Mouse (Mus musculus) cortical plate, adult 2 months (tissue): Measurements from ENCODE around the gene Tax1bp1. TPM values are rescaled to one million over a fixed set of nuclear protein-coding genes. Genes with fewer than 3 reads are reported as not detected.

Experiments
- H3K27ac ChIP-seq: fragments of 200-500 bp; 2 replicates; pipeline ENCODE4 v1.5.1; 2012; ENCODE audit warnings: low read length, control low read depth, inconsistent platforms; ENCODE audit not compliant: insufficient read depth
- H3K4me1 ChIP-seq: fragments of 200-500 bp; 2 replicates; pipeline ENCODE4 v1.6.1; 2011; ENCODE audit warnings: low read length; ENCODE audit not compliant: control insufficient read depth, insufficient read depth
- H3K4me3 ChIP-seq: fragments of 200-500 bp; 2 replicates; pipeline ENCODE4 v1.5.1; 2011; ENCODE audit warnings: mild to moderate bottlenecking, low read length, control low read depth; ENCODE audit not compliant: insufficient read depth
- CTCF ChIP-seq: fragments of 200-500 bp; IDR thresholded peaks from 2 replicates; pipeline ENCODE4 v1.5.1; 2011; ENCODE audit warnings: mild to moderate bottlenecking, control low read depth, low read length; ENCODE audit not compliant: insufficient read depth; ENCODE audit errors: extremely low read depth
- POLR2A ChIP-seq: fragments of 200-500 bp; IDR thresholded peaks from 2 replicates; pipeline ENCODE4 v1.6.1; 2011; ENCODE audit warnings: mild to moderate bottlenecking, low read length, control low read depth; ENCODE audit not compliant: insufficient read depth; ENCODE audit errors: extremely low read depth
- polyA plus RNA-seq: library from polyadenylated mRNA; depleted of rRNA; stranded (reverse); fragments of >200 nt; gene quantifications from 2 replicates; pipeline ENCODE4 v1.2.3, GENCODE M21; 2012

Gene Tax1bp1
- polyA plus RNA-seq, 1 experiment = 80.3 TPM

- H3K4me1 ChIP-seq = peaks cover 2% of the 10 kb centered on the region
- H3K4me3 ChIP-seq = no peak overlapping the region
- no peak overlapping the region for H3K27ac ChIP-seq
- TF ChIP-seq POLR2A (no peak), CTCF (no peak)
These were observed 33.0 kb upstream of the Tax1bp1 start for GRCm38 (mm10) chr6:52680458-52681032.

GRCm38 (mm10) chr6:52681847-52682485, 31.6 kb upstream of the Tax1bp1 start:
- no peak overlapping the region for H3K27ac ChIP-seq
- H3K4me3 ChIP-seq = no peak overlapping the region
- H3K4me1 ChIP-seq = peaks cover 2% of the 10 kb centered on the region
- no peak for TF ChIP-seq POLR2A
- TF ChIP-seq CTCF = no peak

- Histone ChIP-seq H3K4me3 (no peak overlapping the region), H3K27ac (no peak overlapping the region), H3K4me1 (peaks cover 2% of the 10 kb centered on the region)
- TF ChIP-seq POLR2A (no peak), CTCF (no peak)
These were observed 30.9 kb upstream of the Tax1bp1 start for GRCm38 (mm10) chr6:52682607-52683006.

GRCm38 (mm10) chr6:52686901-52687500, 26.5 kb upstream of the Tax1bp1 start:
- Histone ChIP-seq H3K4me3 (no peak overlapping the region), H3K4me1 (no peaks in the 10 kb centered on the region), H3K27ac (no peak overlapping the region)
- no peak for TF ChIP-seq POLR2A
- TF ChIP-seq CTCF = no peak

GRCm38 (mm10) chr6:52690365-52690764, 23.2 kb upstream of the Tax1bp1 start:
- H3K27ac ChIP-seq = no peak overlapping the region
- no peak for TF ChIP-seq CTCF
- TF ChIP-seq POLR2A = no peak
- no peak overlapping the region for H3K4me3 ChIP-seq
- H3K4me1 ChIP-seq = no peaks in the 10 kb centered on the region

GRCm38 (mm10) chr6:52691800-52692199, 21.7 kb upstream of the Tax1bp1 start:
- no peaks in the 10 kb centered on the region for H3K4me1 ChIP-seq
- no peak for TF ChIP-seq CTCF
- TF ChIP-seq POLR2A = no peak
- H3K4me3 ChIP-seq = no peak overlapping the region
- H3K27ac ChIP-seq = no peak overlapping the region

GRCm38 (mm10) chr6:52692451-52693063, 21.0 kb upstream of the Tax1bp1 start:
- TF ChIP-seq POLR2A = no peak
- TF ChIP-seq CTCF = no peak
- H3K27ac ChIP-seq = no peak overlapping the region
- H3K4me3 ChIP-seq = no peak overlapping the region
- H3K4me1 ChIP-seq = no peaks in the 10 kb centered on the region

GRCm38 (mm10) chr6:52697964-52698535, 15.5 kb upstream of the Tax1bp1 start:
- Histone ChIP-seq H3K4me1 (no peaks in the 10 kb centered on the region), H3K27ac (no peak overlapping the region), H3K4me3 (no peak overlapping the region)
- TF ChIP-seq CTCF (no peak), POLR2A (no peak)

- TF ChIP-seq POLR2A (no peak), CTCF (no peak)
- no peak overlapping the region for H3K27ac ChIP-seq
- no peak overlapping the region for H3K4me3 ChIP-seq
- no peaks in the 10 kb centered on the region for H3K4me1 ChIP-seq
These were observed 14.5 kb upstream of the Tax1bp1 start for GRCm38 (mm10) chr6:52699050-52699449.

- no peaks in the 10 kb centered on the region for H3K4me1 ChIP-seq
- H3K4me3 ChIP-seq = no peak overlapping the region
- H3K27ac ChIP-seq = no peak overlapping the region
- TF ChIP-seq CTCF (no peak), POLR2A (no peak)
These were observed 13.6 kb upstream of the Tax1bp1 start for GRCm38 (mm10) chr6:52699899-52700298.
